Mouse (Mus musculus): ENCODE results near the gene Fam222b.

DNA sequence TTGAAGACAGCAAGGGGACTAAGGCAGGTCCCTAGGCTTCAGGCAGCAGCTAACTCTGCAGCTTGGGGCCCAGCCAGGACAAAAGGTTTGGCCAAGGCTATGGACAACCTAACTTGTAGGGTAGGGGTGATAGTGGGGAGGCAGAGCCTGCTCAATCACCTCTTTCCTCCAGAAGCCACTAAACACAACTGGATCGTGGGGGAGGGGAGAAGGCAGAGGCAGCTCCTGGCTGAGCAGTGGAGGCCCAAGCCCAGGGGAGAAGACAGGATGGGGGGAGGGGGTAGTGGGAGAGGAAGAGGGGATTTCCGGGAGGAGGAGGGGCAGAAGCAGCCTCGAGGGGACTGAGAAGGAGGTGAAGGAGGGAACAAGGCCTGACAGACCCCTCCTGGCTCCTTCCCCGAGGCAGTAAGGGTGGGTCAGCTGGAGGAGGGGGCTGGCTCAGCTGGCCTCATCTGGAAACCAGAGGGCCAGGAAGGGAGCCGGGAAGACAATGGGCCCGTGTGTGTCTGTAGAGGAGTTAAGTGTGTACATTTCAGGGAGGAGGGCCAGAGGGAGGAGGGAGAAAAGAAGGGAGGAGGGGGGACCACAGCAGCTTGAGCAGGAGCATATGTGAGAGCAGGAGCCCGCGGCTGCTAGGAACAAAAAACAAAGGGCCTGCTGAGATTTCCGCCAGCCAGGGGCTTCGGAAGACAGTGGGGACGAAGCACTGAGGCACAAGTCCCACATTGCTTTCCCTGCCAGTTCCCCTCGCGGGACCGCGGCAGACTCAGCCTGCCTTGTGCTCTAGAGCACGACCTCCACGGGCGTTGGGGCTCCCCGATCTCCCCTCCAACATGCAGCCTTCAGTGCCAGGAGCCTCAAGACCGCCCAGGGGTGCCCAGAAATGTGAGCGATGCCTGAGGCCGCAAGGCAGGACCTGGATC lies 69.5 kb downstream of the Fam222b start:
- no peak for TF ChIP-seq CTCF (IDR thresholded peaks at IDR 0.05; ENCODE audit: control insufficient read depth, insufficient read depth, low read length)
- TF ChIP-seq POLR2A (IDR thresholded peaks at IDR 0.05; ENCODE audit: borderline replicate concordance, control insufficient read depth, low read depth, low read length) = no peak
